Mouse (Mus musculus) spleen, embryonic (tissue): ENCODE results near the gene Ubl5.
"Not testable (repeated sequence)": the region's sequence is repeated elsewhere in the genome, so short reads cannot be mapped to it uniquely, and the experiment has no call there.

Experiments
- CTCF ChIA-PET: fragments of 350-600 bp; sonication (Branson Sonifier 250); formaldehyde crosslinking; loops from one replicate; lab custom pipeline; 2022; lab: Charles Lee

Ubl5 gene

GRCm38 (mm10) chr9:20657546-20657945, 14.9 kb downstream of the Ubl5 start:
- CTCF ChIA-PET, result no interaction called here

GRCm38 (mm10) chr9:20662325-20662724, 19.6 kb downstream of the Ubl5 start:
- CTCF ChIA-PET, result interaction anchor here (0.7 to 1.5 kb wide), 2 partner anchors 95 to 168 kb away, joined by 3 to 6 read pairs; no protein-coding TSS in a partner anchor

- CTCF ChIA-PET, result interaction anchor here (0.7 to 1.5 kb wide), 2 partner anchors 94 to 168 kb away, joined by 3 to 6 read pairs; no protein-coding TSS in a partner anchor
These were observed 20.2 kb downstream of the Ubl5 start for GRCm38 (mm10) chr9:20662874-20663273.

GRCm38 (mm10) chr9:20663956-20664355, 21.3 kb downstream of the Ubl5 start:
- CTCF ChIA-PET, result interaction anchor here (0.6 kb wide), 1 partner anchor 63 kb away, joined by 3 read pairs; no protein-coding TSS in a partner anchor

- CTCF ChIA-PET, result interaction anchor here (0.6 kb wide), 1 partner anchor 62 kb away, joined by 3 read pairs; no protein-coding TSS in a partner anchor
These were observed 21.7 kb downstream of the Ubl5 start for GRCm38 (mm10) chr9:20664366-20664765.

DNA sequence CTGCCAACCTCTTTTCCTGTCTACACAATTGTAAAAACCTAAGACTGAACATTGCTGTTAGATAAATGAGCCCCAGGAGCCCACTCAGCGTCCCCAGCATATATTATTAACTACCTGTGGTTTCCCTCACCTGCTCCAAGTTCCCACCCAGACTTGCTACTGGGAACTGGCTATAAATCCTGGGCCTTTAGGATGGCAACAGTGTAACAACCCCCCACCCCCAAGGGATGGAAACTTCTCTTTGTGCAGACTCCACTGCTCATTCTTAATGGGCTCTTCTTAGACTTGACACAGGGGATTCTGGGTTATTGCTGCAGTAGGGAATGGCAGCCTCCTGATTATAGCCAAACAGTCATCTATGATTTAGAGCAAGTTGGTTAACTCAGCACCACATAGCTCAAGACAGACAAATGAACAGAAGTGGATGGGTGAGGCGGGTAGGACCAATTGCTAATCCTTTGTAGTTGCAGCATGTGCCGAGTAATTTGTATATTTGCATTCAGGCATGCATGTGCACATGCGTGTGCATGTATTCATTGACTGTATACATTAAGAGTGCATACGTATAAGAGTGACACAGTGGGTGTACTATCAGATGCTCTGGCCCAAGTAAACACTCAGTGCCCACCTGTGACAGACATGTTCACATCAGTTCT, 22.4 kb downstream of the Ubl5 start:
- CTCF ChIA-PET, result no interaction called here

GRCm38 (mm10) chr9:20665925-20666324, 23.2 kb downstream of the Ubl5 start:
- CTCF ChIA-PET, result no interaction called here

DNA sequence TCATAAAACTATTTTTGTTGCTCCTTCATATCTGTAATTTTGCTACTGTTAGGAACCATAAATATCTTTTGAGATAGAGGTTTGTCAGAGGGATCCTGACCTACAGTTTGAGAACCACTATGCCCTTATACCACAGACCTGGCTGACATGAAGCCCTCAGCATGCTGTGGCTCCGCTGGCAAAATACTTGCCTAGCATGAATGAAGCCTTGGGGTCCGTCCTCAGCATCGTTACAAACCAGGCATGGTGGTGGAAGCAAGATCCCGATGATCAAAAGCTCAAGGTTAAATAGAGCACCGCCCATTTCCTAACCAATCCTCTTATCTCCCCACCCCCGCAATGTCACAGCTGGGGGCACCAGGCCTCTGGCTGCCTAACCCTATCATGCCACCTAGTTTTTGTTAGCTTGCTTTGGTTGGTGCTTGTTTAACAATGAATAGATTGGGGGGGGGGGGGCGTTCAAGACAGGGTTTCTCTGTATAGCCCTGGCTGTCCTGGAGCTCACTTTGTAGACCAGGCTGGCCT, 23.9 kb downstream of the Ubl5 start:
- CTCF ChIA-PET, result interaction anchor here (0.5 to 0.6 kb wide), 2 partner anchors 37 to 38 kb away, joined by 3 to 4 read pairs; no protein-coding TSS in a partner anchor

DNA sequence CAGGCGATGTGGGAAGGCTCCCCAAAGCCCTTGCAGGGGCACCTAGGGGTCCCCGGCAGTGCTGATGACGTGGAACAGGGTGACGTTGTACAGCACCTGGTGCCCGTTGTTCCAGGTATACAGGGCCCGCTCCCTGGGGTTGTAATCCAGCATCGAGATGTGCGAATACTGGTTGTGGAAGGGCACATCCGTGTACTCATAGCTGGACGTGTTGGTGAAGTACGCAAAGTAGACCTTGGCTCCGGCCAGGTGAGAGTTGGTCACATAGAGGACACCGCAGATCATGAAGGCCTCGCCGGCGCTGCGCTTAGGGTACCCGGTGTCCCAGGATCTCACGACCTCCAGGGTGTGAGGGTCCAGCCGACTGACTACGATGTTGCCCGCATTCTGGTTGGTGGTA, 25.4 kb downstream of the Ubl5 start:
- CTCF ChIA-PET, result no interaction called here

DNA sequence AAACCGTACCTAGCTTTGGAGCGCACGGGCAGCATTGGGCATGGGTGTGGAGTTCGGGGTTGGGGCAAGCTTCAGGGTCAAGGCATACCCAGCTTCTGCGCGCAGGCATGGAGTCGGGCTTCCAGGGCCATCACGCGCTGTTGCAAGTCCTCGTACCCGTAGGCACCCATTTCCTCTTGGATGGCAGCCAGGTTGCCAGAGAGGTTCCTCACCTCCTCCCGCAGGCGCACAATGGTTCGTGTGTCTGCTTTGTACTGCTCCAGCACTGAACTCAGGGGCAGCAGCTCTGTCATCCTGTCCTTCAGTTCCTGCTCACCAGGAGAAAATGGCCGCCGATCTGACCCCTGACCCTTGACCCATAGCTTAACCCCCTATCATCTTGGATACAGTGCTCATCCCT, 29.4 kb downstream of the Ubl5 start:
- CTCF ChIA-PET, result no interaction called here

DNA sequence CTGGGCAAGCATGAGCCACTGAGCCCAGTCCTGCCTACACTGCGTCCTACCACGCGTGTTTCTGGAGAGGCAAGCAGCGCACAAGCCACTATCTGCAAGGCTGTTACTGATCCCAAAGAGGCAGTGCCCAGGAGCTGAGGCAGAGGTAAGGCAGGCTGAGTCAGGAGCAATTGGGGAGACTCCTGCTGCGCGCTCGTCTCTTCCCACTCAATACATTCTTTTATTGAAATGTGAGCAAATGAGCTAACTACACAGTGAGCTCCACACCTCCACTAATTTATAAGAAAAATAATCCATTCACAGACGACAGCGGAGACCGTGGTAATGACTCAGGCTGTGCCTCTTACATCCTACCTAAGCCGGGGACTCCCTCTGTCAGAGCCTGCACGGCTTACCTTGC, 35.2 kb downstream of the Ubl5 start:
- CTCF ChIA-PET, result no interaction called here

- CTCF ChIA-PET, result no interaction called here
These were observed 37.8 kb downstream of the Ubl5 start for GRCm38 (mm10) chr9:20680378-20680958.

GRCm38 (mm10) chr9:20681546-20682388, 39.1 kb downstream of the Ubl5 start:
- CTCF ChIA-PET, result interaction anchor here (0.7 kb wide), 1 partner anchor 32 kb away, joined by 3 read pairs; no protein-coding TSS in a partner anchor

- CTCF ChIA-PET, result no interaction called here
These were observed 39.7 kb downstream of the Ubl5 start for GRCm38 (mm10) chr9:20682389-20682722.

DNA sequence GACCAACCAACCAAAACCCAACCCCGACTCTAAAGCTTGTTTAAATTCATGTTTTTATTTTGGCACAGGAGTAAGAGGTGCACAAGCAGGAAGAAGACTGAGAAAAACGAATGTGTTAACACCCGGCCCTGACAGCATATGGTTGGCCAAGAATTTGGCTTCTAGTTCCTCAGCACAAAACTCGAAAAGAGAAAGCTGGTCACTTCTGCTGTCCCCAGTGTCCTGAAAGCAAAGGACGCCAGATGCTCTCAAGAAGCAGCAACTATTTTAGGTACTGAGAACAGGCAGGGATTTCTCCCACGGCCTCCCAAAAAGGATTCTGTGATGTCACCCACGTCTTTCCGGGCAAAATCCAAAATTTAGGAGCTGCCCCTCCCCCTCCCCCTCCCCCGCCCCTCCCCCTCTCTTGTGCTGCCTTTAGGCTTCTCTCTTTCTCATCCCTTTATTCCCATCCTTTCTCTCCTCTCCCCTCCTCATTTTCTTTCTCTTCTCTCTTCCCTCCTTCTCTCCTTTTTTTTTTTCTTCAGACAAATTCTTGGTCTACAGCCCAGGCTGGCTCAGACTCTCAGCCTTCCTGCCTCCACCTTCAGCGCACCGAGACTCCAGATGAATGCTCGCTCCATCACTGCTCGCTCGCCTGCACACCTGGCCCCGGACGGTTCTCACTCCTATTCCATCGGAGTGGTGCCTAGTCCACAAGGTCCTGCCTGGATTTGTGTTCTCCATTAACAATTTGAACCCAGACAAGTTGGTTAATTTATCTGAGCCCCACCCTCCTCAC, 42.6 kb downstream of the Ubl5 start:
- CTCF ChIA-PET, result no interaction called here

DNA sequence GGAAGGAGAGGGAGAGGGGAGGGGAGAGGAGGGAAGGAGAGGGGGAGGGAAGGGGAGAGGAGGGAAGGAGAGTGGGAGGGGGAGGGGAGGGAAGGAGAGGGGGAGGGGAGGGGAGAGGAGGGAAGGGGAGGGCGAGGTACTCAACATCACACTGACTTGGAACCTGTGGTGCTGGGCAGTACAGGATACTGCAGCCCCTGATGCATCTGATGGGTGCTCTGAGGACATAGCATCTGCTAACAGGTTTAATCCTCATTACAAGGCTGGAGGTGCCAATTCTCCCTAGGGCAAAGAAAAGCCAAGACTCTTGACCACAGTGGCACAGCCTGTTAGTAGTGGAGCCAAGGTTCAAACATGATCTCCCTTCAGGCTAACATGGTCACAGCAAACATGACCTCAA, 46.7 kb downstream of the Ubl5 start:
- CTCF ChIA-PET, result no interaction called here

- CTCF ChIA-PET, result no interaction called here
These were observed 47.2 kb downstream of the Ubl5 start for GRCm38 (mm10) chr9:20689913-20690312.

DNA sequence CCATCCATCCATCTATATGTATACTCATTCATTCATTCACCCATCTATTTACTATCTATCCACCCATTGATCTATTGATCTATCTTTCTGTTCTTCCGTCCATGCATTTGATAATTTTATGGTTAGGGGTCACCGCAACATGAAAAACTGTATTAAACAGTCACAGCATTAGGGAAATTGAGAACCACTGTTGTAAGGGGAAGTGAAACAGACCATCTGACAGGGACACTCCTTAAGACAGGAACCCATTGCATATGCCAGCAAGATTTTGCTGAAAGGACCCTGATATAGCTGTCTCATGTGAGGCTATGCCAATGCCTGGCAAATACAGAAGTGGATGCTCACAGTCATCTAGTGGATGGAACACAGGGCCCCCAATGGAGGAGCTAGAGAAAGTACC, 47.8 kb downstream of the Ubl5 start:
- CTCF ChIA-PET, result not testable (repeated sequence)

GRCm38 (mm10) chr9:20692863-20693262, 50.2 kb downstream of the Ubl5 start:
- CTCF ChIA-PET, result no interaction called here

DNA sequence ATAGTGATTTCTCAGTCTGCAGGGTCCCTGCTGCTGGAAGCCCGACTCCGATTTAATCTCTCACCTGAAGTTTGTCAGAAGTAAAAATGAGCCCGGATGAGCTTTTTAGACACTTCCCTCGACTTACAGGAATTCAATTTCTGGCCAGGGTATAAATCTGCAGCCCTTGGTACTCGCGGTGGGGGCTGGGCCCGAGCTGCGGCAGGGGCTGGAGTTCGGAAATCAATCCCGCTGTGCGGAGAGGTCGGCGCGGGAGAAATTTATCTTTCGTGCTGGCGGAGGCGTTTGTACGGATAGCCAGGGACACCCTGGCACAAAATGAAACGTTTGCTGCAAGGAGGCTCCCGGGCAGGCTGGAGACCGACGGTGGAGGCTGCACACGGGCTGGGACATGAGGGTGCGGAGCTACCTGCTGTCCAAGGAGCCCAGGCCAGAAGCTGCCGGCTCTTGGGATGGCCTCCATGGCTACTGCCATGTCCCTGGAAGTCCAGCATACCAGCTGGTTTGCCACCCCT, 52.1 kb downstream of the Ubl5 start:
- CTCF ChIA-PET, result no interaction called here

DNA sequence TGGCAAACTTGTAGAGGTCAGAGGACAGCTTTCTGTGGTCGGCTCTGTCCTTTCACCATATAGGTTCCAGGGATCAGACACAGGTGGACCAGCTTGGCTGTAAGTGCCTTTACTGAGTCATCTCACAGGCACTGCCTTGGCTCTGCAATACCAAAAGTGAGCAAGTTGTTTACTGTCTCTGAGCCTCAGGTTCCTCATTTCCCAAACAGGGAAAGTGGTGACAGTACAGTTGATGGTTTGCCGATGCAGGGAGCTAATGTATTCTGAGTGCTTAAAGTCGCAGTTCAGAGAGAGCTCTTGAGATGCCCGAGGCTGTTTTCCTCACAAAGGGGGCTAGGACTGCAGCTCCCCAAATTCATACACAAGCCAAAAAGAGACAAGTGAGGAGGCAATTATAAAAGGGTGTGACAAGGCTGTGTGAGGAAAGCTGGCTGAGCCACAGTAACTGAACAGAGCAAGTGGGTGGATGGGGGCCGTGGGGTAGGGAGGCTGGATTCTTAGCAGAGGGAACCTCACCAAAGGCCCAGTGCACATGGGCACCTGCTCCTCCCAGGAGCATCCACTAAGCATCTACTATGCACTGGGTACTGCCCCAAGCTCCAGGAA, 53.5 kb downstream of the Ubl5 start:
- CTCF ChIA-PET, result no interaction called here
